ENCODE assay signal across 25 mouse cellular contexts in genomic region chr5:130925681-130926080, GRCm38 (mm10).
"Had no signal": no experiment of that assay in that cellular context is flagged by ENCODE, and none has a peak within 500 bp of the region (broad histone marks: within the 10 kb centered on the region; RNA-seq: fewer than 3 reads in every experiment).

No protein-coding gene starts in this region.

- ATAC-seq: hindbrain, postnatal 0 days; intestine, embryonic 16.5 days; liver, embryonic 12.5 days had no signal

- H3K4me1 ChIP-seq: liver, embryonic 12.5 days had no signal

- H3K36me3 ChIP-seq: heart, embryonic 13.5 days; heart, embryonic 15.5 days; hindbrain, embryonic 13.5 days; hindbrain, embryonic 15.5 days; kidney, embryonic 15.5 days; limb, embryonic 13.5 days; limb, embryonic 15.5 days; liver, embryonic 12.5 days had no signal

- H3K9ac ChIP-seq: heart, embryonic 13.5 days; heart, embryonic 15.5 days; hindbrain, embryonic 13.5 days; hindbrain, embryonic 15.5 days; kidney, embryonic 15.5 days; limb, embryonic 13.5 days; limb, embryonic 15.5 days; liver, embryonic 12.5 days; liver, embryonic 14.5 days had no signal

- H3K27ac ChIP-seq: heart, adult 2 months; heart, embryonic 13.5 days; heart, embryonic 15.5 days; hindbrain, embryonic 13.5 days; hindbrain, embryonic 15.5 days; hindbrain, postnatal 0 days; kidney, embryonic 15.5 days; kidney, postnatal 0 days; limb, embryonic 13.5 days; limb, embryonic 15.5 days; liver, embryonic 12.5 days; liver, embryonic 14.5 days had no signal

- H3K9me3 ChIP-seq: heart, embryonic 13.5 days; heart, embryonic 15.5 days; hindbrain, embryonic 15.5 days; kidney, embryonic 15.5 days; limb, embryonic 15.5 days had no signal

- H3K4me3 ChIP-seq: heart, adult 2 months; heart, embryonic 13.5 days; heart, embryonic 15.5 days; hindbrain, embryonic 13.5 days; hindbrain, embryonic 15.5 days; kidney, embryonic 15.5 days; limb, embryonic 13.5 days; limb, embryonic 15.5 days; liver, embryonic 12.5 days had no signal

- H3K27me3 ChIP-seq: heart, embryonic 13.5 days; heart, embryonic 15.5 days; hindbrain, embryonic 13.5 days; hindbrain, embryonic 15.5 days; kidney, embryonic 15.5 days; limb, embryonic 13.5 days; limb, embryonic 15.5 days; liver, embryonic 12.5 days had no signal

- DNase-seq: gastrocnemius, postnatal 14 days; heart, adult 11 months; heart, adult 2 months; heart, postnatal 14 days; heart, postnatal 36 days; kidney, adult 11 months; kidney, adult 2 months; kidney, adult 9 months; kidney, postnatal 14 days; kidney, postnatal 36 days; left cerebral cortex, postnatal 4 days; lung, adult 18-20 months had no signal

- H3K4me2 ChIP-seq: heart, embryonic 11.5 days; heart, embryonic 13.5 days; heart, embryonic 15.5 days; hindbrain, embryonic 13.5 days; hindbrain, embryonic 15.5 days; kidney, embryonic 15.5 days; limb, embryonic 13.5 days; limb, embryonic 15.5 days; liver, embryonic 12.5 days had no signal
